Comparison of ENCODE assay signal across 10 mouse cellular contexts in the genomic region with DNA sequence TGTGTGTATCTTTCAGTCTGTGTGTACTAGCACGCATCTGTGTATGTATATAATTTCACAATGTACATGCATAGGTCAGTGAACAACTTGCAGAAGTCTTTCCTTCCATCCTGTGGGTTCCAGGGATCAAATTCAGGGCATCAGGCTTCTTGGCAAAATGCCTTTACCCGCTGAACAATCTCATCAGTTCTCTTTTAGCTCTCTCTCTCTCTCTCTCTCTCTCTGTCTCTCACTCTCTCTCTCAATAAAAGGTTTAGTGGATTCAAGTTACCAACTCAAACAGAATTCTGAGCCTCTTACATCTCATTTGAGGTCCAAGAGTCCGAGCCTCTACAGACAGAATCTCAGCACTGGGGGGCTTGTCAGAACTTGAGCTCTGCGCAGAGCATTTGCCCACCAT.
DNase-seq lines count a peak whose midpoint lies in the region; ATAC-seq lines count a peak whose summit lies in the region.
"Had no signal": no experiment of that assay in that cellular context is flagged by ENCODE, and none has a peak within 500 bp of the region (broad histone marks: within the 10 kb centered on the region; RNA-seq: fewer than 3 reads in every experiment).

No protein-coding gene starts in this region.

- no peak overlapping the region for H3K4me2 ChIP-seq in kidney, embryonic 16.5 days (replicated peaks; ENCODE audit: low read depth, low read length)
- H3K4me2 ChIP-seq in embryonic facial prominence, embryonic 13.5 days: peak overlapping the region; percentile 27; the same call in 1 of the 2 replicates
- H3K4me2 ChIP-seq in hindbrain, embryonic 14.5 days (replicated peaks): no peak overlapping the region
- no peak overlapping the region for H3K4me2 ChIP-seq in neural tube, embryonic 14.5 days (ENCODE audit: low read depth, low read length)

- peaks cover 7% of the 10 kb centered on the region; the same call in 1 of the 2 replicates for H3K9me3 ChIP-seq in kidney, embryonic 16.5 days (ENCODE audit: low read length)
- H3K9me3 ChIP-seq in embryonic facial prominence, embryonic 13.5 days: 0 out of 2 replicates have a peak, but pooled peaks cover 3% of the 10 kb centered on the region
- no peaks in the 10 kb centered on the region for H3K9me3 ChIP-seq in hindbrain, embryonic 14.5 days (ENCODE audit: control insufficient read depth, low read length)
- no peaks in the 10 kb centered on the region for H3K9me3 ChIP-seq in neural tube, embryonic 14.5 days (ENCODE audit: control insufficient read depth, low read length)

- ATAC-seq in kidney, embryonic 16.5 days (ENCODE audit: low FRiP score, low TSS enrichment): no peak
- ATAC-seq in embryonic facial prominence, embryonic 13.5 days (ENCODE audit: insufficient number of reproducible peaks, insufficient read depth, low FRiP score, low TSS enrichment, low read depth): no peak
- no peak for ATAC-seq in hindbrain, embryonic 14.5 days (ENCODE audit: low FRiP score)
- ATAC-seq in neural tube, embryonic 14.5 days (ENCODE audit: low read depth): no peak

- no peaks in the 10 kb centered on the region for H3K36me3 ChIP-seq in kidney, embryonic 16.5 days (ENCODE audit: insufficient read depth, low read length)
- H3K36me3 ChIP-seq in embryonic facial prominence, embryonic 13.5 days: no peaks in the 10 kb centered on the region
- H3K36me3 ChIP-seq in hindbrain, embryonic 14.5 days (replicated peaks; ENCODE audit: control insufficient read depth, insufficient read depth): no peaks in the 10 kb centered on the region
- H3K36me3 ChIP-seq in neural tube, embryonic 14.5 days (ENCODE audit: control insufficient read depth, insufficient read depth, low read length): no peaks in the 10 kb centered on the region

- H3K27ac ChIP-seq in kidney, embryonic 16.5 days (ENCODE audit: low read length): peak overlapping the region; percentile 93
- H3K27ac ChIP-seq in embryonic facial prominence, embryonic 13.5 days: peak overlapping the region; percentile 90
- peak overlapping the region; percentile 75 for H3K27ac ChIP-seq in hindbrain, embryonic 14.5 days
- peak overlapping the region; percentile 23; the same call in 1 of the 2 replicates for H3K27ac ChIP-seq in neural tube, embryonic 14.5 days (ENCODE audit: low read depth, low read length)

- 57% methylated on average over 4 of the region's 4 CpGs for WGBS in kidney, embryonic 16.5 days
- 37% methylated on average over 4 of the region's 4 CpGs for WGBS in embryonic facial prominence, embryonic 13.5 days
- WGBS in hindbrain, embryonic 14.5 days: 54% methylated on average over 4 of the region's 4 CpGs
- WGBS in neural tube, embryonic 14.5 days: 53% methylated on average over 4 of the region's 4 CpGs

- no peak for DNase-seq in kidney, postnatal 10 days
- peak; percentile 32 for DNase-seq in hindbrain, embryonic 14.5 days (ENCODE audit: low spot score)
- no peak for DNase-seq in adrenal gland, adult 2 months
- DNase-seq in adrenal gland, postnatal 4 days (ENCODE audit: low spot score in 2 of 2): no peak
- no peak for DNase-seq in cerebellum, postnatal 36 days
- DNase-seq: lung, adult 2 months; thymus, adult 18-20 months had no signal

- H3K27me3 ChIP-seq in kidney, embryonic 16.5 days (ENCODE audit: insufficient read depth, low read length): no peaks in the 10 kb centered on the region
- no peaks in the 10 kb centered on the region for H3K27me3 ChIP-seq in embryonic facial prominence, embryonic 13.5 days
- no peaks in the 10 kb centered on the region; the same call in 1 of the 2 replicates for H3K27me3 ChIP-seq in hindbrain, embryonic 14.5 days (ENCODE audit: control insufficient read depth, insufficient read depth, low read length)
- H3K27me3 ChIP-seq in neural tube, embryonic 14.5 days (ENCODE audit: control insufficient read depth, insufficient read depth, low read length): no peaks in the 10 kb centered on the region

- H3K4me3 ChIP-seq in kidney, embryonic 16.5 days (ENCODE audit: low read length): no peak overlapping the region
- no peak overlapping the region for H3K4me3 ChIP-seq in embryonic facial prominence, embryonic 13.5 days
- H3K4me3 ChIP-seq in hindbrain, embryonic 14.5 days (replicated peaks; ENCODE audit: low read length): no peak overlapping the region
- H3K4me3 ChIP-seq in neural tube, embryonic 14.5 days (ENCODE audit: low read depth, low read length): no peak overlapping the region

- H3K9ac ChIP-seq in kidney, embryonic 16.5 days (replicated peaks; ENCODE audit: low read length): peak overlapping the region; percentile 18; the same call in 1 of the 2 replicates
- H3K9ac ChIP-seq in embryonic facial prominence, embryonic 13.5 days: no peak overlapping the region
- H3K9ac ChIP-seq in hindbrain, embryonic 14.5 days: no peak overlapping the region
- H3K9ac ChIP-seq in neural tube, embryonic 14.5 days (replicated peaks; ENCODE audit: low read depth, low read length): no peak overlapping the region

- peaks cover 35% of the 10 kb centered on the region for H3K4me1 ChIP-seq in kidney, embryonic 16.5 days (ENCODE audit: insufficient read depth, low read length)
- H3K4me1 ChIP-seq in embryonic facial prominence, embryonic 13.5 days: peaks cover 36% of the 10 kb centered on the region
- peaks cover 23% of the 10 kb centered on the region for H3K4me1 ChIP-seq in hindbrain, embryonic 14.5 days (replicated peaks; ENCODE audit: control insufficient read depth, insufficient read depth, low read length)
- peaks cover 16% of the 10 kb centered on the region; the same call in 1 of the 2 replicates for H3K4me1 ChIP-seq in neural tube, embryonic 14.5 days (ENCODE audit: control insufficient read depth, insufficient read depth, low read length)

Comparison
In these comparisons a context has a peak if more than half of its experiments do, and no peak if none do; other contexts are left out.
1. H3K27ac ChIP-seq: peak in every context shown above with its lines; median percentile 93 in kidney, embryonic 16.5 days; 90 in embryonic facial prominence, embryonic 13.5 days; 75 in hindbrain, embryonic 14.5 days; 23 in neural tube, embryonic 14.5 days.